Mouse (Mus musculus) embryonic facial prominence, embryonic 14.5 days (tissue): Measurements from ENCODE around the gene Exosc2. TPM values are rescaled to one million over a fixed set of nuclear protein-coding genes. Genes with fewer than 3 reads are reported as not detected.

Experiments
- ATAC-seq: fragments of 200-750 bp; cut with Nextera tagmentation; 2 replicates; pipeline ENCODE4 v1.8.0; 2017; ENCODE audit warnings: low read depth, moderate number of reproducible peaks, moderate TSS enrichment
- DNase-seq: peaks from one replicate; pipeline ENCODE4 v3.0.0-alpha.2; 2015; ENCODE audit warnings: low spot score
- H3K27ac ChIP-seq: fragments of 300-500 bp; sonication (generic); replicated peaks from 2 replicates; pipeline ENCODE4 v1.5.1; 2014; ENCODE audit warnings: low read depth, mild to moderate bottlenecking, low read length, moderate library complexity
- H3K27me3 ChIP-seq: fragments of 300-500 bp; sonication (generic); replicated peaks from 2 replicates; pipeline ENCODE4 v1.6.1; 2014; ENCODE audit warnings: low read length; ENCODE audit not compliant: control insufficient read depth, insufficient read depth
- H3K36me3 ChIP-seq: fragments of 300-500 bp; sonication (generic); 2 replicates; pipeline ENCODE4 v1.6.1; 2014; ENCODE audit warnings: low read length, mixed read lengths; ENCODE audit not compliant: control insufficient read depth, insufficient read depth
- H3K4me1 ChIP-seq: fragments of 300-500 bp; sonication (generic); 2 replicates; pipeline ENCODE4 v1.6.1; 2014; ENCODE audit warnings: antibody characterized with exemption, low read length; ENCODE audit not compliant: control insufficient read depth, insufficient read depth
- H3K4me2 ChIP-seq: fragments of 300-500 bp; sonication (generic); 2 replicates; pipeline ENCODE4 v1.6.1; 2014; ENCODE audit warnings: low read depth, mild to moderate bottlenecking, low read length, moderate library complexity, mixed read lengths
- H3K4me3 ChIP-seq: fragments of 300-500 bp; sonication (generic); 2 replicates; pipeline ENCODE4 v1.5.1; 2014; ENCODE audit warnings: low read depth, mild to moderate bottlenecking, low read length
- H3K9ac ChIP-seq: fragments of 300-500 bp; sonication (generic); 2 replicates; pipeline ENCODE4 v1.6.1; 2014; ENCODE audit warnings: low read depth, mild to moderate bottlenecking, low read length, moderate library complexity, mixed read lengths
- H3K9me3 ChIP-seq: fragments of 300-500 bp; sonication (generic); 2 replicates; pipeline ENCODE4 v1.6.1; 2016; ENCODE audit warnings: low read length; ENCODE audit not compliant: control insufficient read depth
- WGBS: fragments of 180-500 bp; shearing (Covaris S2); extraction: QIAGEN DNeasy Blood & Tissue Kit; methylation state at CpG from one replicate; pipeline ENCODE4 v1.1.7; 2014; 5-methylcytosine and 5-hydroxymethylcytosine counted together
- polyA plus RNA-seq: library from polyadenylated mRNA; unstranded; fragments of >200 nt; fragmentation: Nextera tagmentation; extraction: Ambion mirVana; gene quantifications from 2 replicates; pipeline ENCODE4 v1.2.1, GENCODE M21; 2014

The Exosc2 gene
- polyA plus RNA-seq, 1 experiment from 2014 or later: 36.8 TPM

DNA sequence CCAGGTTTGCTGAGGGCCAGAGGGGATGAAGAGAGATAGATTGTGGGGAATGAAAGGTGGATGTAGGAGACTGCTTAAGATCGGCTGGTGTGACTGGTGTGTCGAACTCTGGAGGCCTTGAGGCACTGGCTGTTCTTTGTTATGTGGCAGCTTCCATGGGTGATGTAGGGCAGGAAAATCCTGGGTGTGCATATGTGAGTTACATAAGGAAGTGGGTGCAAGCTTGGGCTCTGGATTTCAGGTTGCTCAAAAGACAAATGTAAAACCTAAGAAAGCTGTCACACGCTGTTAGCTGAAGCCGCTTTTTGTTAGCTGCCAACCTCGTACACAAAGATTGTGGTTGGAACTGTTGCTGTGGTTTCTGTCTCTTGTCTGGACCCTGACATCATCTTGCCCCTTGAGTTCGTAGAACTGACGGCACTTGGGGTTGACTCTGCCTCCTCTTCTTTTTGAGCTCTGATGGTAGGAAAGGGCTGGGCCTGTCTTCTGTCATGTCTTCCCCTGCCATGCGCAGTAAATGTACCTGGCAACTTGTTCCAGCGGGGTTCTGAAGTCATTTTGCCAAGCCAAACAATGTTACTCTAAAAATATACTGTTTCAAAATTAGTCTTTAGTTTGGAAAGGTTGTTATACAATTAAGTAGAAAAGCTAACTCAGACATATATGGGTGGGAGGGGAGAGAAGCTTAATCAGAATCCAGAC is 57.2 kb downstream of the Exosc2 start:
- H3K4me1 ChIP-seq: no peaks in the 10 kb centered on the region; the same call in 1 of the 2 replicates
- ATAC-seq (no peak), DNase-seq (no peak)
- no peaks in the 10 kb centered on the region for H3K36me3 ChIP-seq
- no peaks in the 10 kb centered on the region for H3K27me3 ChIP-seq
- 68% methylated on average over 9 of the region's 9 CpGs for WGBS
- no peaks in the 10 kb centered on the region for H3K9me3 ChIP-seq
- H3K4me3 ChIP-seq: no peak overlapping the region
- no peak overlapping the region for H3K4me2 ChIP-seq
- H3K27ac ChIP-seq: no peak overlapping the region
- H3K9ac ChIP-seq: no peak overlapping the region

DNA sequence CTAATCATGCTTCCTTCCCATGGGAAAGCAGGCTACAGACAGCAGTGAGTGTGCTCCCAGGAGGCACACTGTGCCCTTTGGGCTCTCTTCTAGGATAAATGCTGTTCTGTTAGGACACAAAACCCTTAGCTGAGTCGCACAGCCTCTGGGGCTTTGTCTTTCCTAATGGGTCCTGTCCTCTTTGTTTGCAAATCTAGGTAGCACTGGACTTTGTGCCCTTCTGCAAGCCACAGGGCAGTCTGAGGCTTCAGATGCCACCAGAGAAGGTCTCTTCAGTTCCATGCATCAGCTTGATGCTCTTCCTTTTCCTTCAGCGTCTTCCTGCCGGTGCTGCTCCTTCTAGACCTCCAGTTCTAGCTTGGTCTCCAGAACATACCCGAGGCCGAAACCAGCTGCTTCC is 60.1 kb downstream of the Exosc2 start:
- no peak for DNase-seq
- Histone ChIP-seq H3K27me3 (no peaks in the 10 kb centered on the region), H3K27ac (no peak overlapping the region), H3K36me3 (no peaks in the 10 kb centered on the region), H3K9me3 (no peaks in the 10 kb centered on the region), H3K4me3 (no peak overlapping the region), H3K4me1 (no peaks in the 10 kb centered on the region; the same call in 1 of the 2 replicates), H3K4me2 (no peak overlapping the region), H3K9ac (no peak overlapping the region)
- WGBS: 88% methylated on average over 5 of the region's 5 CpGs
- ATAC-seq: no peak

Other genes starting within 250 kb of the Exosc2 start
- gene Ass1, start 200.5 kb upstream of the Exosc2 start, polyA plus RNA-seq: 24.1 and 25.4 TPM in 2 replicates
- 72.9 and 82.7 TPM in 2 replicates for gene Fubp3, start 98.1 kb upstream of the Exosc2 start, polyA plus RNA-seq
- 2.6 TPM in 2 replicates for gene Prdm12, start 30.7 kb upstream of the Exosc2 start, polyA plus RNA-seq
- gene Abl1, start 17.7 kb downstream of the Exosc2 start, polyA plus RNA-seq: 47.8 and 48.9 TPM in 2 replicates
- 0.10 and 0.22 TPM in 2 replicates for gene Qrfp, start 139.9 kb downstream of the Exosc2 start, polyA plus RNA-seq
- 0.19 and 0.29 TPM in 2 replicates for gene Fibcd1, start 175.3 kb downstream of the Exosc2 start, polyA plus RNA-seq
- gene Lamc3, start 216.6 kb downstream of the Exosc2 start, polyA plus RNA-seq: 2.0 and 2.2 TPM in 2 replicates